ENCODE assay signal across 8 mouse cellular contexts in the genomic region with DNA sequence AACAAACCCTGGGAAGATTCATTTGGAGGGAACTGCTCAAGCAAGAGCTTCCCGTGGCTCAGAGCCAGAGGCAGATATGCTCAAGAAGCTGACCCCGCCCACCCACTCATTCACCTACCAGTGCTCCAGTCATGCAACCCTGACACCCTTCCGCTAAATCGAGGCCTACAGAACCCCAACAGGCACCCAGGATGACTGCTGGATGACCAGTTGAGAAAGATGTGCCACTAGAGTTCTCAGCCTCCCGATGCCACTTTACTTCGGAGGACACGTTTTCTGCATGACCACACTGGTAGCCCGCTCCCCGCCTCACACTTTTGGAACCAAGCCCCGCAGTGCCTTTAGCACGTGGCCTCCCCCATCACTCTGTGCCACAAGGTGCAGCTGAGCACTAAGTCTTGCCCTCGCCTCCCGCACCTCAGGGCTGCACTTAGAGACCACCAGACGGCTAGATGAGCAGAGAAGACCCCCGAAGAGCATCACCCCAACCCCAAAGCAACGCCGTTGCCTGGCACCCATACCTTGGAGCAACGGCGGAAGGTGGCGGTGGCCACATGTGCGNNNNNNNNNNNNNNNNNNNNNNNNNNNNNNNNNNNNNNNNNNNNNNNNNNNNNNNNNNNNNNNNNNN. TPM values are rescaled to one million over a fixed set of nuclear protein-coding genes. Genes with fewer than 3 reads are reported as not detected.
A peak's percentile ranks its signal among the peaks of the same experiment; 100 is the strongest.
DNase-seq lines count a peak whose midpoint lies in the region; ATAC-seq and TF ChIP-seq lines count a peak whose summit lies in the region.

No protein-coding gene starts in this region.

- H3K27ac ChIP-seq in embryonic facial prominence, embryonic 15.5 days (replicated peaks): no peak overlapping the region
- peak overlapping the region; percentile 32; the same call in 1 of the 2 replicates for H3K27ac ChIP-seq in limb, embryonic 10.5 days
- no peak overlapping the region for H3K27ac ChIP-seq in olfactory bulb, adult 2 months (ENCODE audit: insufficient read depth, low read depth, low read length)

- DNase-seq in left cerebral cortex, postnatal 4 days: peak; percentile 85
- no peak for DNase-seq in left cerebral cortex, postnatal 25 days (ENCODE audit: low spot score in 2 of 2)
- DNase-seq in limb, embryonic 10.5 days (ENCODE audit: low spot score): peak; percentile 35
- DNase-seq in spleen, postnatal 10 days (ENCODE audit: low spot score in 2 of 2): no peak
- no peak for DNase-seq in left cerebral cortex, adult 11 months (ENCODE audit: low spot score)
- no peak for DNase-seq in urinary bladder, postnatal 14 days (ENCODE audit: low spot score)

- peak overlapping the region; percentile 81 for H3K4me2 ChIP-seq in embryonic facial prominence, embryonic 15.5 days (replicated peaks)

- no peak for TF ChIP-seq CTCF in olfactory bulb, adult 2 months (IDR thresholded peaks at IDR 0.05; ENCODE audit: insufficient read depth, low read depth, low read length)

- 29% methylated on average over 21 of the region's 21 CpGs for WGBS in embryonic facial prominence, embryonic 15.5 days
- 31% methylated on average over 21 of the region's 21 CpGs for WGBS in limb, embryonic 10.5 days
- 32% methylated on average over 21 of the region's 21 CpGs for WGBS in olfactory bulb, adult 2 months

- peaks cover 13% of the 10 kb centered on the region for H3K4me1 ChIP-seq in embryonic facial prominence, embryonic 15.5 days
- H3K4me1 ChIP-seq in limb, embryonic 10.5 days: peaks cover 20% of the 10 kb centered on the region
- peaks cover 18% of the 10 kb centered on the region for H3K4me1 ChIP-seq in olfactory bulb, adult 2 months (ENCODE audit: control insufficient read depth, insufficient read depth, low read length)

- intact Hi-C loops in left cerebral cortex, postnatal 4 days (cut with DNase I): no loop called here
- intact Hi-C loops in left cerebral cortex, postnatal 25 days (cut with DNase I): no loop called here

- H3K9ac ChIP-seq in embryonic facial prominence, embryonic 15.5 days: peak overlapping the region; percentile 10; the same call in 1 of the 2 replicates

- H3K36me3 ChIP-seq in embryonic facial prominence, embryonic 15.5 days: no peaks in the 10 kb centered on the region
- H3K36me3 ChIP-seq in limb, embryonic 10.5 days: no peaks in the 10 kb centered on the region

- peak overlapping the region; percentile 43 for H3K4me3 ChIP-seq in embryonic facial prominence, embryonic 15.5 days (replicated peaks)
- H3K4me3 ChIP-seq in limb, embryonic 10.5 days: peak overlapping the region; percentile 51
- H3K4me3 ChIP-seq in olfactory bulb, adult 2 months (ENCODE audit: insufficient read depth, low read depth, low read length): peak overlapping the region; percentile 30

- peaks cover 29% of the 10 kb centered on the region for H3K27me3 ChIP-seq in embryonic facial prominence, embryonic 15.5 days
- H3K27me3 ChIP-seq in limb, embryonic 10.5 days (ENCODE audit: low read depth, poor library complexity, severe bottlenecking): peaks cover 53% of the 10 kb centered on the region

- no peak for ATAC-seq in embryonic facial prominence, embryonic 15.5 days (ENCODE audit: insufficient number of reproducible peaks, low FRiP score, low TSS enrichment, low read depth)

- no peak for TF ChIP-seq POLR2A in olfactory bulb, adult 2 months (IDR thresholded peaks at IDR 0.05; ENCODE audit: insufficient read depth, low read depth, low read length)

- H3K9me3 ChIP-seq in embryonic facial prominence, embryonic 15.5 days (replicated peaks): no peaks in the 10 kb centered on the region
- H3K9me3 ChIP-seq in limb, embryonic 10.5 days (replicated peaks): no peaks in the 10 kb centered on the region

RNA-seq across cellular contexts. Expression of a gene that starts 0.8 kb away (rescaled TPM):
- total RNA-seq in left cerebral cortex, postnatal 4 days (2021): 1 to 10 TPM; 4.4 to 5.3 TPM
- total RNA-seq in left cerebral cortex, postnatal 25 days (2021): 1 to 10 TPM; 2.7 to 4.3 TPM
- 4.7 and 5.9 TPM in 2 replicates for polyA plus RNA-seq in embryonic facial prominence, embryonic 15.5 days (2015; fragmentation: Nextera tagmentation; extraction: Ambion mirVana)
- polyA plus RNA-seq in limb, embryonic 10.5 days (2016; fragmentation: Nextera tagmentation; extraction: Ambion mirVana): 2.1 and 2.8 TPM in 2 replicates
- not detected in 2 replicates for polyA plus RNA-seq in olfactory bulb, adult 2 months (2012; ENCODE audit: insufficient read depth, insufficient read length, low replicate concordance, missing spikeins)

RNA-seq across cellular contexts. Expression of a gene that starts 28.8 kb away (rescaled TPM):
- not detected for total RNA-seq in left cerebral cortex, postnatal 4 days (2021)
- not detected for total RNA-seq in left cerebral cortex, postnatal 25 days (2021)
- polyA plus RNA-seq in embryonic facial prominence, embryonic 15.5 days (2015; fragmentation: Nextera tagmentation; extraction: Ambion mirVana): 0.05 and 0.11 TPM in 2 replicates
- not detected in 2 replicates for polyA plus RNA-seq in limb, embryonic 10.5 days (2016; fragmentation: Nextera tagmentation; extraction: Ambion mirVana)
- polyA plus RNA-seq in olfactory bulb, adult 2 months (2012; ENCODE audit: insufficient read depth, insufficient read length, low replicate concordance, missing spikeins): not detected in 2 replicates

Comparison
In these comparisons a context has a peak if more than half of its experiments do, and no peak if none do; other contexts are left out.
1. DNase-seq: peak in left cerebral cortex, postnatal 4 days (single experiment) and limb, embryonic 10.5 days (single experiment); none in left cerebral cortex, postnatal 25 days (0 of 2), spleen, postnatal 10 days (0 of 2), left cerebral cortex, adult 11 months (single experiment) and urinary bladder, postnatal 14 days (single experiment).
2. Peak in every context shown above with its lines, with median percentiles within 50 percentile points of each other: H3K4me3 ChIP-seq.